Mouse (Mus musculus): ENCODE results near the gene Dab1.

- TF ChIP-seq CTCF (IDR thresholded peaks at IDR 0.05; ENCODE audit: borderline replicate concordance, insufficient read depth, low read depth, low read length): no peak
- no peak for TF ChIP-seq POLR2A (IDR thresholded peaks at IDR 0.05; ENCODE audit: borderline replicate concordance, insufficient read depth, low read length)
Observed at GRCm38 (mm10) chr4:104697703-104698102, 1078.5 kb downstream of the Dab1 start.
